Mouse (Mus musculus) hindlimb bud, embryonic 11.5 days (tissue): Measurements from ENCODE around the gene Nek2.

Experiments used
- DNase-seq: peaks from one replicate; pipeline ENCODE4 v3.0.0-alpha.2; 2012; ENCODE audit warnings: low read depth, low spot score; ENCODE audit errors: extremely low spot score

Gene Nek2

DNA sequence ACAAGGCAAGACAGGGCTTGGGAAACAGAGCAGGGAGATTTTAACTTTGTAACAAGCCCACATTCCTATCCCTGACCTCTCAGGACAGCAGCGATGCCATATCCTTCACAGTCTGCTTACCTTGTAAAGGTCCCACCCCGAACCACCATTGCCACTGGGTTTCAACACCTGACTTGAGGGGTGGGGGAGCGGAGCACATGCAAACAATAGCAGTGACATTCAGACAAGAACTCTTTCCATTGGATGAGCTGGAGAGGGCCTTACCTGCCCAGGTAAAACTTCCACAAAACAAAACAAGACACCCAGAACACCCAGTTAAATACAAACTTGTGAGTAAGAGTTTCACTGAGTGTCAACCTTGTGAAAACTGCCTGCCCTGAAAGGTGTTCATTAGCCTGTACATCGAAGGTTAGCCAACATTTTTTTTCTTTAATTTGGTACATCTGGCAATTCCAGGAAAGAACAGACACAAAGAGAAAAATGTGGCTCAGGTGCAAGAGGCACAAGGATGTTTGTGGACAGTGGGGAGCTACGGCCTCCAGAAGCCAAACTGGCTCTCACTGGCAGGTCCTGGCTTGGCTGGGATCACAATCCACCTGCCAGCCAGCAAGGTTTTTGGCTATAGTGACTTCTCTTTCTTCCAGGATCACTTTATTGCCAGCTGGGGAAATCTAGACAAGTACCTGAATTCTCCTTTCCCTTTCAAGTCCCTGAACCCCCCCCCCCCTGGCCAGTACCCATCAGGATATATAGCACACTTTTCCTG lies 35.8 kb downstream of the Nek2 start:
- DNase-seq: no peak

DNA sequence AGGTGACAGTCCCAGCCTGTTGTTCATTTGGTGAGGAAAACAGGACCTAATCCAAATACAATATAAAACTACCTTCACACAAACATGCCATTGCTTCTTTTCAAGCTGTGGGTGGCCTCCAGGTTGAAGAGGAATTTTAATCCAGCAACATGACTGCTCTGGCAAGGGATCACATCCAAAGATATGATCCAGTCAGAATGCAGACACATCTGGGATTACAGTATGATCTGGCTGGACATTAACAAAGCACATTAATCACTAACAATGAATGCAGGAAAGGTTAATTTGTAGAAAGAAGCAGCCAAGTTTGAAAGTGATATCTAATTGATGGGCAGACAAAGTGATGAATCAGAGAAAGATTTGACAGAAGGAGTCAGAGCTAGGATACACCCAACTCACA lies 36.9 kb downstream of the Nek2 start:
- DNase-seq: no peak

DNA sequence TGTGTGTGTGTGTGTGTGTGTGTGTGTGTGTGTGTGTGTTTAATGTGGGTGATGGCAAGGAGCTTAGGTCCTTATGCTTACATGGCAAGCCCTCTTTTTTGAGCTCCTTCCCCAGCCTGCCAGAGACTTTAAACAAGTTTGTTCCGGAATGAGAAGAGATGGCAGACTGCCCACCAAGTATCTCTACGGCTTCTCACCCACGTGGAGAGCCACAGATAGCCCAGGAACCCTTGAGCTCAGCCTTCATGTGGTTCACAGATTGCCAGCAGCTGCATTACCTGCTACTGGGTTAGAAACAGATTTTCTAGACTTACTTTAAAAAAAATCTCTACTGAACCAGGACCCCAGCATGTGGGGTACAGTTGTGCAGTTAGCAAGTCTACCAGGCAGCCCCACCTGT lies 38.6 kb downstream of the Nek2 start:
- no peak for DNase-seq

DNA sequence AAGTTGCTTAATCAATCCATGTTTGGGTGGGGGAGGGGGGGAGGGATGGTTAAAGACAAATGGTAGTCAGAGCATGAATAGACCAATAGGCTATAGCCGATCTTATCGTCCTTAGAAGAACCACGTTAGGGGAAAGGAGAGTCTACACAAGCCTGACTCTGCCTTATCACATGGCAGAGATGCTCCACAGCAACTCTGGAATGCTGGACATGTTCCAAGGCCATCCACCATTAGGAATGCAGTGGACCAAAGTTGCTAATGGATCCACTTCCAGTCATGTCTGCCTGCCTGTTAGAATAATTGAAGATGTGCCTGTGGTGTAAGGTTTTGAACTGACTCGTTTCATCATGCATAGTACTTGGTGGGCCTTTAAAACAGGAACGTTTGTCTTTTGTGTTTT lies 40.0 kb downstream of the Nek2 start:
- no peak for DNase-seq

DNA sequence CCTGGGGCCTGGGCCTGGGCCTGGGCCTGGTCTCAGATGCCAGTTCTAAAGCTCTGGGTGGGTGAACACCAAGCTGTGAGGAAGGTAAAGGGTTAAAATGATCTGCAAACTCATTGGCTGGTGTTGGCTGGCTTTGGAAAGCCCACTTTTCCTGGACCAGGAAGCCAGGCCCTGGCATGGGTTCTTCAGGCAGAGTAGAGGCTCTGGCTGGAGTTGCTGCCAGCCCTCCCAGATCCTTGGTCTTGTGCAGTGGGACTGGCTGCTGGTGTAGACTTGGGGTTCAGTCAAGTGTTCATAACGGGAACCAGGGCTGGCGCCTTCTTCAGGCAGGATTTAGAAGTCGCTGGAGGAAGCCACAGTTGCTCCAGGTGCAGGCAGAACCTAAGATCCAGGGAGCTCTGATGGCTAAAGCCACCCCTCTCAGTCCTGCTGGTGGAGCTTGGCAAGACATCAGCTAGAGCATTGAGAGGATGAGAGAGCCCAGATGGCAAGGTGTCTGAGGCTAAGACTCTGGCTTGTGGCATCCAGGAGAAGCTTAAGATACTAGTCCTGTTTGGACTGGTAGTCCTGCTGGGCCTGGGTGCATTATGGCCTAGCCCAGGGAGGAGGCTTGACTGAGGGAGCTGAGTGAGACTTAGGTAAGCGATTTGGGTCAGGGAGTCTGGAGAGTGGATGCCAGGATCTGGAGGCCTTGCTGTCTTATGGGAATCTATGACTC lies 42.7 kb downstream of the Nek2 start:
- DNase-seq: no peak

DNA sequence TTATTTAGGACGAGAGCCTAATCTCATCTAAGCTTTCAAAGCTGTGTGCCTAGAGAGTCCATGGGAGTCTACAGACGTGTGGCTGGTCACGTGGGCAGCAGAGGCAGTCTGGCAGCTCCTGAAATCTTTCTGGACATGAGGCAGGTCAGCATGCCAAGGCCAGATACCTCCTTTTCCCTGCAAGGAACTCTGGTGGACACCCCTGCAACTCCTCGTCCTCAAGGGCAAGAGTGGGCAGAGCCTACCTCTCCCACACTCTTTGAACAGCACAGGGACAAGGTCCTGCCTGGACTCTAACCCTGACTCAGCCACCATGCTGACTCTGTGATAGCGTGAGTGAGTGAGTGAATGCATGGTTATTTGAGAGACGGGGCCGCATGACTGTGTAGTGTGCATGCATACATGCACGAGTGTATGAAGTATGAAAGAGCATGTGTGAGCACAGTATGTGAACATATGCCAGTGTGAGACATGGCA lies 43.3 kb downstream of the Nek2 start:
- DNase-seq: no peak

DNA sequence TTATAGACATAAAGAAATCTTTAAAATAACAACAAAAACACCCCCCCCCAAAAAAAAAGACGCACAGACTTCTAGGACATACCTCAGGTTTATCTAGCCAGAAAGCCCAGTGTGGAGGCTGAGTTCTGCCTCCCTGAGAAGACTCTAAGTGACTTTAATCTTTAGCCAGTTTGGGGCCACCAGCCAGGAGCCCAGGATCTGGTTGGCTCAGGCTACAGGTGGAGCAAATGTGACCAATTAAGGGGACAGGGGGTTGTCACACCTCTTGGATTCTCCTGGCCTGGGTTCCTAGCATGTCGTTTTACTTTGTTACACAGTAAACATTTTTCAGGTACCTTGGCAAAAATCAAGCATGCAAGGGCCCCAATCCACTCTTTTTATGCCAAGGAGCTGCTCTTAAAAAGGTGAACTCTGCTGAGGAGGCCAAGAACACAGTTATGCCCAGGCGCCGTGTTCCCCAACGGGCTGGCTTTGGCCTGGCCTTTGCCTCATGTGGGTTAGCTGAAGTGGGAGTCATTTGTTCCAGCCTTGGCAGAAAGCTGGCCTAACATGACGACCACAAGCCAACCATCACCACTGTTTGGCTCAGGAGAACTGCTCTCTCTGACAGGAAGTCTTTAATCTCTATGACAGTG lies 50.9 kb downstream of the Nek2 start:
- no peak for DNase-seq

DNA sequence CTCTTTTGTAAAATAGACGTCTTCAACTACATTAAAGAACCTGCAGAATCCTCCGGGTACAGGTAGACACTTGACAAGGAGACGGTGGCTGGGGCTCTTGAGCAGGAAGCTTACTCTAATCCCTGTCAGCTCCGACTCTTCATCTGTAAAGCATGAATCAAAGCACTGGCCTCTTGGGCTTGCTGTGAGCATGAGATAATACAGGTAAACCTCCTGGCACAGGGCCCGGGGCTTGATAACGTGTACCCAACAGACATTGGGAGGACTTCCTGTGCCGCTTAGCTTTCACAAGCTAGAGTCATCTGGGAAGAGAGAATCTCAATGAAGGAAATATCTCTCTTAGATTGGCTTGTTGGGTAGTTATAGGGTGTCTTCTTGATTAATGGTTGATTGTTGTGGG lies 53.8 kb downstream of the Nek2 start:
- no peak for DNase-seq

DNA sequence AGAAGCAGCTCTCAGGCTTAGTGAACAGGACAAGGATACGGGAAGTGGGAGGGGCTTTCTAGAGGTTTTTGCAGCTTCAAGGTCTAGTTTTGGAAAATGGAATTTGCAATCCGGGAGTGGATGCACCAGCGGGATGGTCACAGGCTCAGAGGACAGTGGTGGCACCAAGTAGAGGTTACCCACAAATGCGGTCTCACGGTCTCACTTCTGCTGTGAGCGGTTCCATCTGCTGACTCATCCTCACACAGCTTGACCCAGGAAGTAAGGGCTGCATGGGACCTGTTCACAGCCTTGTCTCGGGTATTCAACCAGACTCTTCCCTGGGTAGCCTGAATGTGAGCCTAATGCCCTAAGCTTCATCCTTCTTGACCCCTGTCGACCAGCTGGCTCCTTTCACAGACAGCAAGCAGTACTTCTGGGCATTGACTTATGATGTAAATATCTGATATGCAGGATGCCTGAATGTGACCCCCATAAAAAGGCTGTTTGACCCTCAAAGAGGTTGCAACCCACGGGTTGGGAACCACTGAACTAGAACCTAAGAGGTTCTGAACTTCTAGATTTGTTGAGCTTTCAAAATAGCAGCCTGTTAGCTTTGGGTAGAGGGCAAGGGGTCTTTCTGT lies 54.5 kb downstream of the Nek2 start:
- DNase-seq: no peak

DNA sequence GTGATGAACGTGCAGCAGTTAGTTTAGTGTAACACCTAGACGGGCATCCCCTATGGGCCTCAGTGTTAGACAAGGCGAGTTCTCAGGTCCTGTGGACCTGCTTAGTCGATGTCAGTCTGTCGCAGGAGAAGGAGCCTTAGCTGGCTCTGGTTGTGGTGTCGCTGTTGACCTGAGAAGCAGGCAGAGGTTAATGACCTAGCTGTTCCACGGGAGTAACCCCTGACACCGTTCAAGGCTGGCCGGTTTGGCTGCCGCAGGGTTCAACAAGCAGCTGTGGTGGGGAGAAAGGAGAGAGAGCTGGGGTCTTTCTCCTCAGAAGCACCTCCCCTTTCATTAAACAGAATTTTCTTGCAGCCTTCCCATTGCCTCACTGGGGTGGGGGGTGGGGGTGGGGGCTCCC lies 56.4 kb downstream of the Nek2 start:
- no peak for DNase-seq

DNA sequence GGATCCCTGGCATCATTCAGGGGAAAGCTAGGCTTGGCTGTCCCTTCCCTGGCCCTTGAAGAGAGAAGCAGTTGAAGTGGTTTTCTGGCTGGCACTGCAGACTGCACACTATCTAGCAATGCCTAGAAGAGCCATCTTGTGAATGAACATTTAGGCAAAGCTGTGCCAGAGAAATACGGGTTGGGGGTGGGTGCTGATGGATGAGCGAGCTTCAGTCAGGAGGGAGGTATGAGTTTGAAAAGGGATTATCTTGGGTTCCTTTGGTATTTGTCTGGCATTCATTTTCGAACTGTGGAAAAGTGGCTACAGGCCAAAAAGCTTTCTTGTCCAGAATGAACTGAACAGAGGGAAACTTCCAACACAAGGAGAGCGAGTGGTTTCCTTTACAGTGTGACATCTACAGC lies 57.3 kb downstream of the Nek2 start:
- DNase-seq: no peak

DNA sequence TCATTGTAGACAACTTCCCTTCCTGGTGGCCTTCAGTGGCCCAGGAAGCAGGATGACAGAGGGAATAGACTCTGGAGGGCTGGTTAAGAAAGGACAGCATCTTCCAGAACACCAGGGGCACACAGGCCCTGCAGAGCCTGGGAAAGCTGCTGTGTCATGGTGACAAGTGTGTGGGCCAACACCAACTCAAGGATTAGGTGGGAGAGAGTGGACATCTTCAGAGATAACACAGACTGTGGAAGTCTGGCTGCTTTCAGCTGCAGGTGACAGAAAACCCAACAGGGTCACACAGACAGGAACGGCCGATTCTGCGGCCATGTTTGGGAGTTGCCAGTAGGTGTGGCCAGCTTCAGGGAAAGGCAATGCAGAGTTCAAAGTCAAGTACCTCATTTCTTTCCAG lies 59.0 kb downstream of the Nek2 start:
- DNase-seq: no peak

DNA sequence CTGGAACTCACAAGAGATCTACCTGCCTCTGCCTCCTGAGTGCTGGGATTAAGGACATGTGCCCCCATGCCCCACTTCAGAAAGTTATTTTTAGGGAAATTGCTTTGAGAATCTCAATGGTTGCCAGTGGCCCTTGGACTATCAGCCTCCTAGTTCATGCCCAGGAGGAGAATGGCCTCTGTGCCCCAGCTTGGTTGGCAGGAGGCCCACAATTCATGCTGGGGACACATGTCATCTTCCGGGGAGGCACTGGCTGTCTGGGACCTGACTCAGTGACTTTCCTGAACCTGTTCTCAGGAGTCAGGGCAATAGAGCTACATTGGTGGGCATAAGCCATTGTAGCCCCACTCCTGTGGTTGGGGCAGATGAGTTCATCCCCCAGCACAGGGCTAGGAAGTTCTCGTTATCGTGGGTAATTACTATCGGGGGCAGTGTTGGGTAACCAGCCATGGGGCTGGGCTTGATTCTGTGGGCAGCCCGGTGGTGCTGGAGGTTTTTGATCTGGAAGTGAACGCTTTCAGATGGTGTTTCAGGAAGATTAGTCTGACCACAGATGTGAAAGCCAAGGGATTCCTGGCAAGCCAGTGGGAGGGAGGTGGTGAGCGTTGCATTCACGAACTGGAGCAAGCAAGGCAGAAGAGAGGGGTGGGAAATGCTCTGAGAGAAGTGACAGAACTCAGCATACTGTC lies 59.8 kb downstream of the Nek2 start:
- no peak for DNase-seq

DNA sequence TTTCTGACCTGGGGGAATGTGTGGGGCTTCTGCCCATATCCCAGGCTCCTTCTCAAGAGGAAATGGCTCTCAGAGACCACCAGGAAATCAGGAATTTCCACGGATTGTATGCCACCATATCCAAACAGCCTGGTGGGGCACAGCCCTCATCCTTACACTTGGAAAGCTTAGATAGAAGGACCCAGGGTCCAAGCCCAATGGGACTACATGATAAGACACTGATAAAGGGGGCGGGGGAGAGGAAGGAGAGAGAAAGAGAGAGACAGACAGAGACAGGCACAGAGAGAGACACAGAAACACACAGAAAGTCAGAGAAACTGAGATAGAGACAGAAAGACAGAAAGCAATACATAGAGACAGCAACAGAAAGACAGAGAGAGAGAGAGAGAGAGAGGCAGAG lies 60.4 kb downstream of the Nek2 start:
- DNase-seq: no peak
